Mouse (Mus musculus) embryonic fibroblast, embryonic 13.5 days (primary cell): ENCODE measurements at regions not wholly inside any gene's neighbourhood (a gene's known extent, or its start where the extent isn't known, plus 50 kb on each side); places are given as distances from the start of the nearest gene placed in this dataset.

Experiments used
- H3K27ac ChIP-seq: 2 replicates; pipeline ENCODE4 v1.5.1; 2012; ENCODE audit warnings: low read length, control low read depth, inconsistent platforms; ENCODE audit not compliant: insufficient read depth
- H3K4me1 ChIP-seq: 2 replicates; pipeline ENCODE4 v1.6.1; 2011; ENCODE audit warnings: low read length; ENCODE audit not compliant: control insufficient read depth, insufficient read depth
- H3K4me3 ChIP-seq: 2 replicates; pipeline ENCODE4 v1.5.1; 2011; ENCODE audit warnings: mild to moderate bottlenecking, control low read depth, low read length; ENCODE audit not compliant: insufficient read depth
- CTCF ChIP-seq: IDR thresholded peaks from 2 replicates; pipeline ENCODE4 v1.5.1; 2011; ENCODE audit warnings: mild to moderate bottlenecking, control low read depth, low read length, moderate library complexity, borderline replicate concordance; ENCODE audit not compliant: insufficient read depth
- POLR2A ChIP-seq: IDR thresholded peaks from 2 replicates; pipeline ENCODE4 v1.6.1; 2011; ENCODE audit warnings: low read depth, mild to moderate bottlenecking, control low read depth, low read length, moderate library complexity

DNA sequence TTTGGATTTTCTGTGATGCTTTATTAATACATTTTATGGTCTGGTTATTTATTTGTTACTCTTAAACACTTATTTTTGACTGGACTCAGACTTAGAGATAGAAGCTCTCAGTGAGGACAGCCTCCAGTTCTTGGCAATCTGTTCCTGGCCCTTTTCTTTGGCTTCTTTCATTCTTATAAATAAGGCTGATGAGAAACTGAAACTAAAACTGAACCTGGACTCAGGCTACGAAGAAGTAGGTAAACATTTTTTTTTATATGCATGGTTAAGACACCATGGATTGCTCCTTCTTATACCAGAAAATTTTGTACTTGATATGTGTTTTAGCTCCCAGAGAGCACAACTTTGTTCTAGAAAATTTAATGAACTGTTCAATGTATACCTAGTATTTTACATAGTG, 293.4 kb upstream of the Ndst3 start:
- peaks cover 2% of the 10 kb centered on the region; the same call in 1 of the 2 replicates for H3K4me1 ChIP-seq
- H3K4me3 ChIP-seq: no peak overlapping the region
- H3K27ac ChIP-seq: no peak overlapping the region
- no peak for TF ChIP-seq CTCF
- no peak for TF ChIP-seq POLR2A

DNA sequence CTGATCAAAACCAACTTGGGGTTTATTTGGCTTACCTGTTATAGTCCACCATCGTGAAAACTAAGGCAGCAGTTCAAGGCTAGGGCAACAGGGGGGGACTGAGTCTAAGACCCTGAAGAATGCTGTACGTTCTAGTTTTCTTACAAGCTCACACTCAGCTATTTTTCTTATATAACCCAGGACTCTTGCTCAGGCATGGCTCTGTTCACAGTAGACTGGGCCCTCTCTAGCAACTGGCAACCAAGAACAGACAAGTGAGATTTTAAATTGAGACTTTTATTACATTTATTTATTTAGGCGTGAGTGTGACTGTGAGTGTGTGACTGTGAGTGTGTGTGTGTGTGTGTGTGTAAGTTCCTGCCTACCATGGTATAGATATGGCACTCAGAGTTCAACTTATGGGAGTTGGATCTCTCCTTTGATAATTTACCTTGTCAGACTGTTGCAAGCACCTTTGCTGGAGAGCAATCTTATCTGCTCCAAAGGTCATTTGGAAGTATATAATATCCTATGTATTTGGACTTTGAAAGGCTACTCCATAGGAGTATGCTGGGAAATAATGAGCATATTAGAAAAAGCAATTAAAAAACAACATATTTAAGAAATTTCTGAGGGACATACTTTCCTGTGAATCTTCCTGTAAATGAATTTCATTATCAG, 309.4 kb upstream of the Ndst3 start:
- no peaks in the 10 kb centered on the region; the same call in 1 of the 2 replicates for H3K4me1 ChIP-seq
- no peak overlapping the region for H3K4me3 ChIP-seq
- TF ChIP-seq CTCF: no peak
- no peak for TF ChIP-seq POLR2A

DNA sequence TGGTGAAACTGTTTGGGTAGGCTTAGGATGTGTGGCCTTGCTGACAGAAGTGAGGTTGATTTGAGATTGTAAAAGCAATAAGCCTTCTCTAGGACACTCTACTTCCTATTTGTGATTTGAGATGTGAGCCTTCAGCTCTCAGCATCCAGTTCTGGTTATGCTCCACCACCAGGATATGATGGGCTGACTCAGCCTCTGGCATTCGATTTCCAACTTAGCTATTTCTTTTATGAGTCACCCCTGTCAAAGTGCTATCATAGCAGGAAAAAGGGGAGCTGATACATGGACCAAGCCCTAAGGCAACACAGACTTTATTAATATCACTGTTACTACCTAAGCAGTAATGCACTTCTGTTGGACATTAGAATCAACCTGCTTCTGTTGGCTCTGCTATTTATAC, 310.2 kb upstream of the Ndst3 start:
- Histone ChIP-seq H3K4me3 (no peak overlapping the region), H3K27ac (no peak overlapping the region), H3K4me1 (no peaks in the 10 kb centered on the region; the same call in 1 of the 2 replicates)
- TF ChIP-seq POLR2A (no peak), CTCF (no peak)

More for the DNA sequence above, 309.4 kb upstream of the Ndst3 start:
- no peak overlapping the region for H3K27ac ChIP-seq

DNA sequence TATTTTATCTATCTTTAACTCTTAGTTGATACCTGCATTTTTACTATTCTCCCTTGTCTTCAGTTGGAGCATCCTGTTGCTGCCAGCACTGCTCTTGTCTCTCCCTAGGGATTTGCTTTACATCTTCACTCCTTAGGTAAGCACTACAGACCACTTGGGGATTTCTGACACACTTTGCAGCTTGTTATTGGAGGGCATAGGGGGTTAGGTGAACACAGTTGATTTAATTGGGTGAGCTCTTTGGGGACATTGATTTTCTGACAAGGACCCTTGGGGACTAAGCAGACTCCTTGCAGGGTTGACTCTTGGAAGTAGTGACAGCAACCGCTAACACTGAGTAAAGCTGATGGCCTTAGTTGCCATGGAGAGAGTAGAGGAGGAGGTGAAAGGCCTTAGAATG, 309.0 kb upstream of the Tram1l1 start:
- Histone ChIP-seq H3K4me1 (no peaks in the 10 kb centered on the region), H3K4me3 (no peak overlapping the region), H3K27ac (no peak overlapping the region)
- TF ChIP-seq POLR2A (no peak), CTCF (no peak)

DNA sequence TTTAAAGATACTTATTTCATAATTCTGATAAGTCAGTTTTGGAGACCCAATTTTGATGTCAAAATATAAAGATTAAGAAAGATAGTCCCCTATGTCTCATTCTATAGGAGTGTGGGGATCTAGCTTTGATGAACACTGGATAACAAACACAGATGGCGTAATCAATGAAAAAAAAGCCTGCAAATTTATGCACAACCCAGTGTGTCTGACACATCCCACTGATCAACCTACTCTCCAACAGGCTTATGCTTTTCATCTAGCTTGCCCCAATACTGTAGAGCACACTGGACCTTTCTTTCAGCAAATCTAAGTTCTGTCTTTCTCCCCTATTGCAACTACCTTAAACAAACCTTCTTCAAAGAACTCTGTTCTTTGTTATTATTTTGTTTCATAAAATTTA, 302.0 kb upstream of the Tram1l1 start:
- Histone ChIP-seq H3K27ac (no peak overlapping the region), H3K4me3 (no peak overlapping the region)
- TF ChIP-seq CTCF: no peak
- TF ChIP-seq POLR2A: no peak

DNA sequence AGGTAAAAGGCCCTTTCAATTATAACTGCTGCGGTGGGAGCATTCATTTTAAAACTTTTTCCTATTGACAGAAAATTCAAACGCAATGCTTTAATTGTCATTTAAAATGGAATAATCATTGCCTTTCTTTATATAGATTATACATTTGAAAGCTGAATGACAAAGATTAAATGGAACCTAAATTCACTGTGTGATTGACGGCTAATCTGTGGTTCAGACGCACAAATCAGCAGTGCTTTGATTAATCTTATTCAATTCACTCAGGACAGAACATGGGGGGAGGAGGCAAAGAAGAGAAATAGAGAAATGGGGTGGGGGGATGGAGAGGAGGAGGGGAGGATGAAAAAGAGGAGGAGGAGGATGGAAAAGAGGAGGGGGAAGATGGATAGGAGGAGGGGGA, 294.5 kb upstream of the Tram1l1 start:
- no peak overlapping the region for H3K27ac ChIP-seq
- no peak overlapping the region for H3K4me3 ChIP-seq
- no peaks in the 10 kb centered on the region for H3K4me1 ChIP-seq
- TF ChIP-seq POLR2A (no peak), CTCF (no peak)

More for the DNA sequence above, 302.0 kb upstream of the Tram1l1 start:
- no peaks in the 10 kb centered on the region for H3K4me1 ChIP-seq

DNA sequence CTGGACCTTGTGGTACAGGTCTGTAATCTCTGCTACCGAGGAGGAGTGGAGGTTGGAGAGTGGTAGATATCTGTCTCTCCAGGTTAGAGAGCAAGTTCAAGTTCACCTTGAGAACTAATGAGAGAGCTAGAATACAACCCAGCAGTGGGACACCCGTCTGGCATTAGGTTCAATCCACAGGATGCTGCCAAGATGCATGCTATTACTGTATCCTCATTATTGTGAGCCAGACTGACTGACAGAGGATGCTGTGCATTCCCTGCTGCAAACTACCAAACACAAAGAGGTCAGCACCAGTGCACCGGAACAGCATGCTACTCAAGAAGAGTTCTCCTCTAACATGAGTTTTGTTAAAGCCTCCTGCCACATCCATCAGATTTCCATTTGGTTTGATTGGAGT, 253.6 kb upstream of the Tram1l1 start:
- H3K4me1 ChIP-seq: no peaks in the 10 kb centered on the region
- H3K27ac ChIP-seq: no peak overlapping the region
- no peak overlapping the region for H3K4me3 ChIP-seq
- TF ChIP-seq POLR2A (no peak), CTCF (no peak)

DNA sequence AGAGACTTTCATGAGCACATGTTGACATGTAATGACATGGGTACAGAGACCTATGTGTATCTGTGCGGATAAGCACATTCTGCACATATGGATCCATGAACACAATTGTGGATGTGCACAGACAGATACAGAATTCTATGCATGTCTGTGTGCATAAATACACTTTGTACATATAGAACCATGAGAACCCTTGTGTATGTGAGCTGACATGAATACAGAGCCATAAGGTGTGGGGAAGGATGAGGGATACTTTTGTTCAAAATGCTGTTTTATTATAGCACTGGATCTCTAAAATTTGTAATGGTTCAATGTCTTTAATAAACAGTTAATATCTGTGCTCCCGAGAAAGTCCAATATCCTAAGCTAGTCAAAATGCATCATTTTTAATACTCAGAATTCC, 253.1 kb upstream of the Tram1l1 start:
- Histone ChIP-seq H3K4me1 (no peaks in the 10 kb centered on the region), H3K27ac (no peak overlapping the region), H3K4me3 (no peak overlapping the region)
- no peak for TF ChIP-seq CTCF
- no peak for TF ChIP-seq POLR2A

DNA sequence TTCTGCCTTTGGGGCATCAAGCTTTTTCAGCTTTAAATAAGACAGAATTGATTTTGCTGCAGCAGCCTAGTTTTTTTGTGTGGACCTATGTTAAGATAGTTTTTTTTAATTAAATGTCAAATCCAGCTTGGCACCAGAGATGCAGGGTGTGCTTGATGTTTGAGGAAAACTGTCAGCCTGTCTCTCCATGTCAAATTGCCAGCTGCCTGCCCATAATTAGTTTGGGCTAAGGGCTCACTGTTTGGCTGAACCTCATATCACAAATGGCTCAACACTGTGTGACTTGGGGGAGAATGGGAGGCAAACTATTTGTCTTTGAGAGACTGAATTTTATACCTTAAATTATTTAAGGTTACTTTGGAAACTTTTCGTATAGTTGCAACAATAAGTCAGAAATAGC, 252.7 kb upstream of the Tram1l1 start:
- H3K4me3 ChIP-seq: no peak overlapping the region
- no peak overlapping the region for H3K27ac ChIP-seq
- no peaks in the 10 kb centered on the region for H3K4me1 ChIP-seq
- TF ChIP-seq POLR2A (no peak), CTCF (no peak)

DNA sequence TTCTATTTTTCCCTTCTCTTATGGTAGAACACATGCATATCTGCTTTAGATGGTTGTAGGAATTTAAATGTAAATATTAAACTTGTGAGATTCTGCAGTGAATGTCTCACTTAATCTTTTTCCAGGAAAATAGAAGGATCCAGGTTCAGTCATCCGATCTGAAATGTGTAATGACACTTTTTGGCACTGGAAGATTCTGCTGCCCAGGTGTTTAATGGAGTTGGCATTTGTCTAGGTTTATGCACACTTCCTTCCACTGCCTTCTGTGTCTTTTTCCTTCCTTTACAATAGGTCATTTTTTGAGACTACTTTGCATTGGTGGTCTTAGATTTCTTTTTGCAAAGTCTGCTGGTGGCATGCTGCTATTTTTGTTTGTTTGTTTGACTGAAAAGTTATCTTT, 251.5 kb upstream of the Tram1l1 start:
- Histone ChIP-seq H3K4me3 (no peak overlapping the region), H3K27ac (no peak overlapping the region), H3K4me1 (no peaks in the 10 kb centered on the region)
- no peak for TF ChIP-seq POLR2A
- no peak for TF ChIP-seq CTCF
